Comparison of ENCODE assay signal across 9 mouse cellular contexts in the genomic region with DNA sequence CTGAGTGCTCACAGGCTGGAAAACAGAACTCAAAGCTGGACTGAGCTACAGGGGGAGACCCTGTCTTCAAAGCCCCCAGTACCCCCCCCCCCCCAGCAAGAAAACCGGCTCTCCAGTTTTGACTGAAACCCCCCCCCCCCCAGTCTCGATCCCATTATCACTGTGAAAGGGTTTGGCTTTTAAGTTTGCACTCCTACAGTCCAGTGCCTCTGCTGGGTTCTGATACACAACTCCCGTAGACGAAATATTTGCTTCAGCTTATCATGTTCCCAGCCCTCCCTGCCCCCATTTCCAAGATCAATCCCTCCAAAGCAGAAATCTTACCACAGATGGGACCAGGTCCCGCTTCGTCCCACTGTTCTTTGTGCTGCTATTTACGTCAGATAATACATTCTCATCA. TPM values are rescaled to one million over a fixed set of nuclear protein-coding genes. Genes with fewer than 3 reads are reported as not detected.
DNase-seq lines count a peak whose midpoint lies in the region; ATAC-seq lines count a peak whose summit lies in the region.
"Had no signal": no experiment of that assay in that cellular context is flagged by ENCODE, and none has a peak within 500 bp of the region (broad histone marks: within the 10 kb centered on the region; RNA-seq: fewer than 3 reads in every experiment).

No protein-coding gene starts in this region.

- no peak for DNase-seq in kidney, postnatal 14 days
- no peak for DNase-seq in right cerebral cortex, postnatal 4 days
- no peak for DNase-seq in spleen, postnatal 14 days (ENCODE audit: low spot score in 2 of 2)
- DNase-seq in urinary bladder, postnatal 14 days (ENCODE audit: low spot score) = no peak
- DNase-seq: gastrocnemius, postnatal 25 days had no signal

- ATAC-seq in kidney, embryonic 14.5 days (ENCODE audit: low FRiP score, low TSS enrichment) = no peak
- no peak for ATAC-seq in embryonic facial prominence, embryonic 15.5 days (ENCODE audit: insufficient number of reproducible peaks, low FRiP score, low TSS enrichment, low read depth)
- ATAC-seq in hindbrain, embryonic 16.5 days = peak; percentile 16; the same call in 1 of the 2 replicates
- peak; percentile 44 for ATAC-seq in midbrain, embryonic 15.5 days (replicated peaks)

- no peak overlapping the region for H3K9ac ChIP-seq in kidney, embryonic 14.5 days (ENCODE audit: low read depth, low read length)
- H3K9ac ChIP-seq in embryonic facial prominence, embryonic 15.5 days = no peak overlapping the region
- H3K9ac ChIP-seq in hindbrain, embryonic 16.5 days (ENCODE audit: low read depth, low read length) = no peak overlapping the region
- no peak overlapping the region for H3K9ac ChIP-seq in midbrain, embryonic 15.5 days

- 63% methylated on average over 6 of the region's 7 CpGs for WGBS in kidney, embryonic 14.5 days
- 59% methylated on average over 7 of the region's 7 CpGs for WGBS in embryonic facial prominence, embryonic 15.5 days
- 46% methylated on average over 7 of the region's 7 CpGs for WGBS in hindbrain, embryonic 16.5 days
- WGBS in midbrain, embryonic 15.5 days = 12% methylated on average over 7 of the region's 7 CpGs

- no peaks in the 10 kb centered on the region for H3K27me3 ChIP-seq in kidney, embryonic 14.5 days (ENCODE audit: control insufficient read depth, insufficient read depth, low read length)
- no peaks in the 10 kb centered on the region for H3K27me3 ChIP-seq in embryonic facial prominence, embryonic 15.5 days
- H3K27me3 ChIP-seq in hindbrain, embryonic 16.5 days (replicated peaks; ENCODE audit: control insufficient read depth, insufficient read depth, low read length) = no peaks in the 10 kb centered on the region
- no peaks in the 10 kb centered on the region for H3K27me3 ChIP-seq in midbrain, embryonic 15.5 days (replicated peaks)

- H3K36me3 ChIP-seq in kidney, embryonic 14.5 days (ENCODE audit: control insufficient read depth, insufficient read depth, low read length) = no peaks in the 10 kb centered on the region
- H3K36me3 ChIP-seq in embryonic facial prominence, embryonic 15.5 days = no peaks in the 10 kb centered on the region
- no peaks in the 10 kb centered on the region for H3K36me3 ChIP-seq in hindbrain, embryonic 16.5 days (ENCODE audit: control insufficient read depth, insufficient read depth, low read length)
- H3K36me3 ChIP-seq in midbrain, embryonic 15.5 days (replicated peaks) = no peaks in the 10 kb centered on the region

- 0 out of 2 replicates have a peak, but pooled peaks cover 3% of the 10 kb centered on the region for H3K4me1 ChIP-seq in kidney, embryonic 14.5 days (ENCODE audit: control insufficient read depth, insufficient read depth, low read length)
- H3K4me1 ChIP-seq in embryonic facial prominence, embryonic 15.5 days = peaks cover 22% of the 10 kb centered on the region
- H3K4me1 ChIP-seq in hindbrain, embryonic 16.5 days (ENCODE audit: control insufficient read depth, insufficient read depth, low read depth, low read length) = peaks cover 13% of the 10 kb centered on the region
- H3K4me1 ChIP-seq in midbrain, embryonic 15.5 days = peaks cover 15% of the 10 kb centered on the region

- H3K4me3 ChIP-seq in kidney, embryonic 14.5 days (ENCODE audit: low read length) = peak overlapping the region; percentile 21; the same call in 1 of the 2 replicates
- peak overlapping the region; percentile 12; the same call in 1 of the 2 replicates for H3K4me3 ChIP-seq in embryonic facial prominence, embryonic 15.5 days (replicated peaks)
- H3K4me3 ChIP-seq in hindbrain, embryonic 16.5 days (ENCODE audit: low read length) = no peak overlapping the region
- peak overlapping the region; percentile 25 for H3K4me3 ChIP-seq in midbrain, embryonic 15.5 days

- H3K9me3 ChIP-seq in kidney, embryonic 14.5 days (ENCODE audit: control insufficient read depth, low read length) = no peaks in the 10 kb centered on the region
- no peaks in the 10 kb centered on the region for H3K9me3 ChIP-seq in embryonic facial prominence, embryonic 15.5 days (replicated peaks)
- H3K9me3 ChIP-seq in hindbrain, embryonic 16.5 days (ENCODE audit: control insufficient read depth, low read length) = no peaks in the 10 kb centered on the region
- no peaks in the 10 kb centered on the region for H3K9me3 ChIP-seq in midbrain, embryonic 15.5 days

- peak overlapping the region; percentile 42 for H3K4me2 ChIP-seq in kidney, embryonic 14.5 days (replicated peaks; ENCODE audit: low read depth, low read length)
- H3K4me2 ChIP-seq in embryonic facial prominence, embryonic 15.5 days (replicated peaks) = peak overlapping the region; percentile 40
- H3K4me2 ChIP-seq in hindbrain, embryonic 16.5 days (ENCODE audit: low read length) = peak overlapping the region; percentile 49
- peak overlapping the region; percentile 52 for H3K4me2 ChIP-seq in midbrain, embryonic 15.5 days

- H3K27ac ChIP-seq in kidney, embryonic 14.5 days (ENCODE audit: low read depth, low read length) = no peak overlapping the region
- H3K27ac ChIP-seq in embryonic facial prominence, embryonic 15.5 days (replicated peaks) = no peak overlapping the region
- no peak overlapping the region for H3K27ac ChIP-seq in hindbrain, embryonic 16.5 days (ENCODE audit: low read depth, low read length)
- H3K27ac ChIP-seq in midbrain, embryonic 15.5 days = no peak overlapping the region

RNA-seq across cellular contexts. Expression of a gene that starts 50.8 kb away (rescaled TPM):
- 33.4 and 45.7 TPM in 2 replicates for polyA plus RNA-seq in kidney, embryonic 14.5 days (2014; fragmentation: Nextera tagmentation; extraction: Ambion mirVana)
- polyA plus RNA-seq in embryonic facial prominence, embryonic 15.5 days (2015; fragmentation: Nextera tagmentation; extraction: Ambion mirVana) = 36.5 and 36.8 TPM in 2 replicates
- polyA plus RNA-seq in hindbrain, embryonic 16.5 days (2015; fragmentation: Nextera tagmentation; extraction: Ambion mirVana) = 48.6 and 58.3 TPM in 2 replicates
- 60.5 and 65.8 TPM in 2 replicates for polyA plus RNA-seq in midbrain, embryonic 15.5 days (2015; fragmentation: Nextera tagmentation; extraction: Ambion mirVana)

Comparison
In these comparisons a context has a peak if more than half of its experiments do, and no peak if none do; other contexts are left out.
1. ATAC-seq: peak in hindbrain, embryonic 16.5 days (single experiment) and midbrain, embryonic 15.5 days (single experiment); none in kidney, embryonic 14.5 days (single experiment) and embryonic facial prominence, embryonic 15.5 days (single experiment).
2. Peak in every context shown above with its lines, with median percentiles within 50 percentile points of each other: H3K4me2 ChIP-seq.